Mouse (Mus musculus) kidney, postnatal 25 days (tissue): ENCODE results near the gene Tmprss15.

ENCODE experiments used
- DNase-seq, 2 experiments: peaks; one replicate each; pipeline ENCODE4 v3.0.0; 2021; ENCODE audit warnings: mixed read lengths in 2 of 2

The Tmprss15 gene

GRCm38 (mm10) chr16:79090997-79091396 lies at the start of gene Tmprss15:
Gene Tmprss15, minus strand, starts transcription at chr16:79091097.
- no peak for DNase-seq

GRCm38 (mm10) chr16:79114879-79115278 lies 24.0 kb upstream of the Tmprss15 start:
- DNase-seq, result no peak

- DNase-seq, result no peak
These were observed 18.6 kb upstream of the Tmprss15 start for GRCm38 (mm10) chr16:79109516-79109915.

GRCm38 (mm10) chr16:79108969-79109368 lies 18.1 kb upstream of the Tmprss15 start:
- no peak for DNase-seq

GRCm38 (mm10) chr16:79100325-79100724 lies 9.4 kb upstream of the Tmprss15 start:
- DNase-seq, result no peak

- no peak for DNase-seq
These were observed 7.4 kb upstream of the Tmprss15 start for GRCm38 (mm10) chr16:79098321-79098720.

GRCm38 (mm10) chr16:79086550-79086949 lies 4.3 kb downstream of the Tmprss15 start:
- no peak for DNase-seq

- no peak for DNase-seq
These were observed 27.0 kb downstream of the Tmprss15 start for GRCm38 (mm10) chr16:79063848-79064247.

- DNase-seq, result peak; percentile 14 to 29
These were observed 31.9 kb downstream of the Tmprss15 start for GRCm38 (mm10) chr16:79058775-79059558.

GRCm38 (mm10) chr16:79032593-79032992 lies 58.3 kb downstream of the Tmprss15 start:
- DNase-seq, result no peak

- DNase-seq, result no peak
These were observed 88.1 kb downstream of the Tmprss15 start for GRCm38 (mm10) chr16:79002812-79003211.

- DNase-seq, result no peak
These were observed 89.2 kb downstream of the Tmprss15 start for GRCm38 (mm10) chr16:79001679-79002078.

- DNase-seq, result no peak
These were observed 114.5 kb downstream of the Tmprss15 start for GRCm38 (mm10) chr16:78976384-78976783.

- no peak for DNase-seq
These were observed 116.8 kb downstream of the Tmprss15 start for GRCm38 (mm10) chr16:78974099-78974498.

GRCm38 (mm10) chr16:78969091-78969731 lies 121.7 kb downstream of the Tmprss15 start:
- DNase-seq, result no peak

GRCm38 (mm10) chr16:78957434-78957833 lies 133.5 kb downstream of the Tmprss15 start:
- no peak for DNase-seq

GRCm38 (mm10) chr16:78950359-78950758 lies 140.5 kb downstream of the Tmprss15 start:
- DNase-seq, result no peak

- DNase-seq, result no peak
These were observed 153.1 kb downstream of the Tmprss15 start for GRCm38 (mm10) chr16:78937755-78938154.

GRCm38 (mm10) chr16:78934298-78934697 lies 156.6 kb downstream of the Tmprss15 start:
- no peak for DNase-seq

- no peak for DNase-seq
These were observed 159.4 kb downstream of the Tmprss15 start for GRCm38 (mm10) chr16:78931287-78932025.

GRCm38 (mm10) chr16:78930382-78931286 lies 160.3 kb downstream of the Tmprss15 start, which contains the start of gene Chodl:
Gene Chodl, plus strand, starts transcription at chr16:78930948.
- DNase-seq, result peak; percentile 6 to 38

- no peak for DNase-seq
These were observed 168.3 kb downstream of the Tmprss15 start for GRCm38 (mm10) chr16:78922644-78923043.
